In the genomic region with DNA sequence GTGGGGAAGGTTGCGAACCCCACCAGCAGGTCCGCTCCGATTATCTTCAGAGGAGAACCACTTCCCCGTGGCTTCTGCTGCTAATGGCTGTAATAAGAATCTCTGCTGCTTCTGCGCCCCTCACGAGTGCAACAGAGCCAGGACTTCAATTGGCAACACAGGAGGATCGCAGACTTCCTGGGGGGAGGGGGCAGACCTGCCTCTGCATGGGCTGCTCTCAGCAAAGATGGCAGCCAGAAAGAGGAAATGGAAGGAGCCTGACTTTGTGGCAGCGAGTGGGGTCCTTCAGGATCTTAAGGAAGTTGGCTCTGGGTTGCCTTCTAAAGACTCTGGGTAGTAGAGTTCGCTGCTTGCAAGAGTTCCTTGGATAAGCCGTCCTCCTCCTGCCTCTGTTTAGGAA, we compare ENCODE assay signal across 18 mouse cellular contexts.
A peak's percentile ranks its signal among the peaks of the same experiment; 100 is the strongest.
DNase-seq lines count a peak whose midpoint lies in the region; ATAC-seq lines count a peak whose summit lies in the region.
"Had no signal": no experiment of that assay in that cellular context is flagged by ENCODE, and none has a peak within 500 bp of the region (broad histone marks: within the 10 kb centered on the region; RNA-seq: fewer than 3 reads in every experiment).

No protein-coding gene starts in this region.

- peak; percentile 36 for DNase-seq in embryo, embryonic 11 days
- DNase-seq in embryo, embryonic 10.5 days (ENCODE audit: low spot score): no peak
- DNase-seq in limb, embryonic 11.5 days (ENCODE audit: low spot score): peak; percentile 50
- peak; percentile 23 for DNase-seq in thymus, postnatal 25 days
- no peak for DNase-seq in kidney, adult 9 months
- DNase-seq in retina, postnatal 1 day: no peak
- DNase-seq: adrenal gland, postnatal 14 days; cerebellum, adult 8-10 months; layer of hippocampus, postnatal 36 days; right cerebral cortex, postnatal 4 days had no signal

- H3K9me3 ChIP-seq in limb, embryonic 11.5 days (ENCODE audit: control insufficient read depth, low read length): no peaks in the 10 kb centered on the region
- H3K9me3 ChIP-seq: hindbrain, embryonic 12.5 days; kidney, embryonic 15.5 days; liver, embryonic 12.5 days; neural tube, embryonic 15.5 days had no signal

- no peak overlapping the region for H3K27ac ChIP-seq in limb, embryonic 11.5 days (replicated peaks; ENCODE audit: low read depth, low read length)
- H3K27ac ChIP-seq: hindbrain, embryonic 12.5 days; kidney, embryonic 15.5 days; liver, embryonic 12.5 days; neural tube, embryonic 15.5 days had no signal

- WGBS in limb, embryonic 11.5 days: 56% methylated on average over 10 of the region's 10 CpGs

- no peak overlapping the region for H3K4me3 ChIP-seq in limb, embryonic 11.5 days (ENCODE audit: low read depth, low read length)
- H3K4me3 ChIP-seq: erythroblast, embryonic 14.5 days; hindbrain, embryonic 12.5 days; kidney, embryonic 15.5 days; liver, embryonic 12.5 days; myocyte; neural tube, embryonic 15.5 days had no signal

- ATAC-seq in common myeloid progenitor, adult 5-6 weeks (replicated peaks; ENCODE audit: low read depth, poor library complexity, severe bottlenecking): peak; percentile 58
- ATAC-seq in limb, embryonic 11.5 days (ENCODE audit: insufficient number of reproducible peaks, low FRiP score, low TSS enrichment, low read depth): no peak
- ATAC-seq: forebrain, embryonic 14.5 days; liver, embryonic 12.5 days had no signal

- no peak overlapping the region for H3K9ac ChIP-seq in limb, embryonic 11.5 days (ENCODE audit: low read length)
- H3K9ac ChIP-seq: hindbrain, embryonic 12.5 days; kidney, embryonic 15.5 days; liver, embryonic 12.5 days; neural tube, embryonic 15.5 days had no signal

- H3K36me3 ChIP-seq in limb, embryonic 11.5 days (ENCODE audit: control insufficient read depth, insufficient read depth, low read length): no peaks in the 10 kb centered on the region
- H3K36me3 ChIP-seq: hindbrain, embryonic 12.5 days; kidney, embryonic 15.5 days; liver, embryonic 12.5 days; neural tube, embryonic 15.5 days had no signal

- peaks cover 13% of the 10 kb centered on the region for H3K4me1 ChIP-seq in limb, embryonic 11.5 days (ENCODE audit: control insufficient read depth, insufficient read depth, low read length)
- H3K4me1 ChIP-seq: liver, embryonic 12.5 days had no signal

- no peaks in the 10 kb centered on the region for H3K27me3 ChIP-seq in limb, embryonic 11.5 days (ENCODE audit: control insufficient read depth, insufficient read depth, low read length)
- H3K27me3 ChIP-seq: kidney, embryonic 15.5 days; liver, embryonic 12.5 days; neural tube, embryonic 15.5 days had no signal

- H3K4me2 ChIP-seq in limb, embryonic 11.5 days (ENCODE audit: low read depth, severe bottlenecking): no peak overlapping the region
- H3K4me2 ChIP-seq: hindbrain, embryonic 12.5 days; kidney, embryonic 15.5 days; liver, embryonic 12.5 days; neural tube, embryonic 15.5 days had no signal

Comparison
In these comparisons a context has a peak if more than half of its experiments do, and no peak if none do; other contexts are left out.
1. DNase-seq: peak in embryo, embryonic 11 days (single experiment), limb, embryonic 11.5 days (single experiment) and thymus, postnatal 25 days (single experiment); none in embryo, embryonic 10.5 days (single experiment), kidney, adult 9 months (single experiment) and retina, postnatal 1 day (single experiment).